Mouse (Mus musculus) ovary, adult 18-20 months (tissue): ENCODE results near the gene Mettl15.
"Not testable (repeated sequence)": the region's sequence is repeated elsewhere in the genome, so short reads cannot be mapped to it uniquely, and the experiment has no call there.

Experiments used
- DNase-seq: peaks from one replicate; pipeline ENCODE4 v3.0.0; 2022; ENCODE audit warnings: low spot score, mixed read lengths

Gene Mettl15

GRCm38 (mm10) chr2:109280600-109281340 lies at the start of gene Mettl15, which contains the start of gene Kif18a:
TSS of gene Mettl15 (minus strand) at chr2:109280748.
TSS of gene Kif18a (plus strand) at chr2:109280738.
- peak; percentile 93 for DNase-seq

- DNase-seq = no peak
Observed at GRCm38 (mm10) chr2:109311369-109311768, 30.8 kb upstream of the Mettl15 start.

GRCm38 (mm10) chr2:109303638-109304037 lies 23.1 kb upstream of the Mettl15 start:
- no peak for DNase-seq

GRCm38 (mm10) chr2:109302234-109302633 lies 21.7 kb upstream of the Mettl15 start:
- no peak for DNase-seq

GRCm38 (mm10) chr2:109298160-109298559 lies 17.6 kb upstream of the Mettl15 start:
- DNase-seq = no peak

- no peak for DNase-seq
Observed at GRCm38 (mm10) chr2:109296264-109296663, 15.7 kb upstream of the Mettl15 start.

GRCm38 (mm10) chr2:109289327-109289726 lies 8.8 kb upstream of the Mettl15 start:
- DNase-seq = no peak

GRCm38 (mm10) chr2:109284121-109284520 lies 3.6 kb upstream of the Mettl15 start:
- DNase-seq = no peak

GRCm38 (mm10) chr2:109281341-109281690 lies 768 bp upstream of the Mettl15 start:
- no peak for DNase-seq

- no peak for DNase-seq
Observed at GRCm38 (mm10) chr2:109280272-109280599, 312 bp downstream of the Mettl15 start.

GRCm38 (mm10) chr2:109278036-109278435 lies 2.5 kb downstream of the Mettl15 start:
- peak; percentile 11 for DNase-seq

- no peak for DNase-seq
Observed at GRCm38 (mm10) chr2:109277593-109277992, 3.0 kb downstream of the Mettl15 start.

GRCm38 (mm10) chr2:109273098-109273497 lies 7.5 kb downstream of the Mettl15 start:
- no peak for DNase-seq

GRCm38 (mm10) chr2:109262779-109263178 lies 17.8 kb downstream of the Mettl15 start:
- no peak for DNase-seq

- no peak for DNase-seq
Observed at GRCm38 (mm10) chr2:109241947-109242346, 38.6 kb downstream of the Mettl15 start.

- DNase-seq = no peak
Observed at GRCm38 (mm10) chr2:109235741-109236140, 44.8 kb downstream of the Mettl15 start.

- DNase-seq = no peak
Observed at GRCm38 (mm10) chr2:109233876-109234275, 46.7 kb downstream of the Mettl15 start.

- no peak for DNase-seq
Observed at GRCm38 (mm10) chr2:109230443-109230842, 50.1 kb downstream of the Mettl15 start.

GRCm38 (mm10) chr2:109227196-109227595 lies 53.4 kb downstream of the Mettl15 start:
- no peak for DNase-seq

- no peak for DNase-seq
Observed at GRCm38 (mm10) chr2:109221470-109221869, 59.1 kb downstream of the Mettl15 start.

- not testable (repeated sequence) for DNase-seq
Observed at GRCm38 (mm10) chr2:109216678-109217077, 63.9 kb downstream of the Mettl15 start.

GRCm38 (mm10) chr2:109210641-109211040 lies 69.9 kb downstream of the Mettl15 start:
- not testable (repeated sequence) for DNase-seq

GRCm38 (mm10) chr2:109208032-109208431 lies 72.5 kb downstream of the Mettl15 start:
- DNase-seq = no peak

GRCm38 (mm10) chr2:109182993-109183392 lies 97.6 kb downstream of the Mettl15 start:
- no peak for DNase-seq
